Mouse (Mus musculus): Measurements from ENCODE around the gene Hirip3. TPM values are rescaled to one million over a fixed set of nuclear protein-coding genes. Genes with fewer than 3 reads are reported as not detected.

Hirip3 gene
- 10 to 100 TPM in 1 of 2 experiments, 1 to 10 TPM in 1; 5.0 to 14.0 TPM for total RNA-seq (2023)

DNA sequence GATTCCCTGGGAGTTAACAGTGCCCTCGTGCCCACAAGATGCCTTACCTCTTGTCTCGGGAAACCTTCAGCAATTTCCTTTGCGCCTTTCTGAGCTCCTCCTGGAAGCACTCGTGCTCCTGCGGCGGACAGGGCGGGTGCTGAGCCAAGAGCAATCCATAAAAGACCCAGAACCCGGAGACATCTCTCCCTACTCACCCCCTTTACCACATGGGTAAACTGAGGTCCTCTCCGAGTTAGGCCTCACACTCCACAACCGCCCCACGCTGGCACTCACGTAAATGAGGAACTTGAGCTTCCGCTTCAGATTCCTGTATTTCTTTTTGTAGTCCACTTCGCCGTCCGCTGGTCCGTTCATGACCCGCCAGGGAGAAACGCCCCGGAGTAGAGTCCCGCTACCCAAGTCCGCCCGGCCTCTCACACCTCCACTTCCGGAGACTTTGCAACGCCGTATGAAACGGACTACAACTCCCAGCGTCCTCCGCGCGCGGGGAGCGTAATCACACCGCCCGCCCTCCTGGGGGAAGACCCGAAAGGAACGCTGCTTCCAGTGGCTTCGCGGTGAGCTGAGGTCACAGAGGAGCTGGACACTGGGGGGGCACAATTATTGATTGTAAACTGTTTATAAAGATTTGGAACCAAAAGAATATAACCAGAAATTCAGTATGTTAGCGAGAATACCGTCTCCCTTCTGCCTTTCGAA, at the start of gene Hirip3:
Gene Hirip3, plus strand, starts transcription at position 544 of the 702 bp plus-strand sequence.

DNA sequence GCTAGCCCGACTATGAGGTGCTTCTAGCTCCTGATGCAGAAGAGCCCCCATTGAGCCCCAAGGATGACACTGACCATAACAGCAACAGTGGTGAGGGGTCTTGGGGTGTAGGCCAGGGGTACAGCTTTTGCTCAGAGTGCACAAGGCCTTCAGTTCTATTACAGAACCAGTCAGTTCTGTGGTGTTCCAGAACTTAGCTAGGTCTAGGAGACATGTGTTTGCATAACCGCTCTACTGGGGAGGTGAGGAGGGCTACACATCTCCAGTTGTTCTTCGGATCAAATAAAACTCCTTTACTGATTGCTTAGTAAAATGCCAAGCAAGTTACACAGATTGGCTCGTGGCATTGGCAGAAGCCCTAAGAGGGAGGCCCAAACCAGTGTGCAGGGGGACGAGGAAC, 30.2 kb upstream of the Hirip3 start, which contains the start of gene 4930451I11Rik:
Gene 4930451I11Rik, minus strand, starts transcription at position 101 of the 400 bp plus-strand sequence.

DNA sequence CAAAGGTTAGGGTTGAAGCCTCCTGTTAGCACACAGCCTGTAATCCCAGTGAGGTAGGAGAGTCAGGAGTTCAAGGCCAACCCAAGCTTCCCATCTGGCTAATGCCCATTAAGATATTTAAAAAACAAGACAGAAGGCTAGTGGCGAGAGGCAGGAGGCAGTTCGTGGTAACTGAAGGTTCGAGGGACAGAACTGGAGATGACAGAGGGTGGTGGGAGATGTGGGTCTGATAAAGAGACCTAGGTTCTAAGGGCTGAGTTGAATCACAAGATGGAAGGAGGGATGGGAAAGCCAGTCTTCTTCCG, 14.7 kb upstream of the Hirip3 start, which contains the start of gene Doc2a:
Gene Doc2a, plus strand, starts transcription at position 301 of the 305 bp plus-strand sequence.

DNA sequence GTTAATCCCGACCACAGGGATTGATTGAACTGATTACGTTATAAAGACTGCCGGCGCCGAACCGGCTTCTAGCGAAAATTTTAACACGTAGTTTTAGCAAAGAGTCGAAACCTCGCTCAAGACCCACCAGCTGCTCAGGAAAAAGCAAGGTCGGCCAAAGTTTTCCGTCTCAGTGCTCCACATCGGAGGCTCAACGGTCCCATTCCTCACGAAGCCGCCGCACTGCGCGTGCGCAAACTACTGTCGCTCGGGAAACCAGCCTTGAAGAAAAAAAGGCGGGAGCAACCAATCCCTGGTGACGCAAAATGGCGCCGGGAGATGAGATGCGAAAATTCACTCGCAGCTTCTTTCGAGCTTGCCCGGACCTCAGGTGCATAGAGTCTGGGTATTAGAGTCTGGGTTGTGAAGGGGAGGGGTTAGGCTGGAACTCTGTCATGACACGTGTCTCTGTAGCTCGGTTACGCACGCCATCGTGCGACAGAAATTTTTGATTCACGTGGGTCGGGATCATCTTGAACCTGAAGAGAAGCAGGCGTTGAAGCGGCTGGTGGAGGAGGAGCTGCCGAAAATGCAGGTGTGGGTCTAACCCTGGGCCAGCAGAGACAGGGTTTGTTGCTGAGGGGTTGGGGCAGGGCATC, 494 bp downstream of the Hirip3 start, which contains the start of gene Ino80e:
Gene Ino80e, minus strand, starts transcription at position 231 of the 638 bp plus-strand sequence.

DNA sequence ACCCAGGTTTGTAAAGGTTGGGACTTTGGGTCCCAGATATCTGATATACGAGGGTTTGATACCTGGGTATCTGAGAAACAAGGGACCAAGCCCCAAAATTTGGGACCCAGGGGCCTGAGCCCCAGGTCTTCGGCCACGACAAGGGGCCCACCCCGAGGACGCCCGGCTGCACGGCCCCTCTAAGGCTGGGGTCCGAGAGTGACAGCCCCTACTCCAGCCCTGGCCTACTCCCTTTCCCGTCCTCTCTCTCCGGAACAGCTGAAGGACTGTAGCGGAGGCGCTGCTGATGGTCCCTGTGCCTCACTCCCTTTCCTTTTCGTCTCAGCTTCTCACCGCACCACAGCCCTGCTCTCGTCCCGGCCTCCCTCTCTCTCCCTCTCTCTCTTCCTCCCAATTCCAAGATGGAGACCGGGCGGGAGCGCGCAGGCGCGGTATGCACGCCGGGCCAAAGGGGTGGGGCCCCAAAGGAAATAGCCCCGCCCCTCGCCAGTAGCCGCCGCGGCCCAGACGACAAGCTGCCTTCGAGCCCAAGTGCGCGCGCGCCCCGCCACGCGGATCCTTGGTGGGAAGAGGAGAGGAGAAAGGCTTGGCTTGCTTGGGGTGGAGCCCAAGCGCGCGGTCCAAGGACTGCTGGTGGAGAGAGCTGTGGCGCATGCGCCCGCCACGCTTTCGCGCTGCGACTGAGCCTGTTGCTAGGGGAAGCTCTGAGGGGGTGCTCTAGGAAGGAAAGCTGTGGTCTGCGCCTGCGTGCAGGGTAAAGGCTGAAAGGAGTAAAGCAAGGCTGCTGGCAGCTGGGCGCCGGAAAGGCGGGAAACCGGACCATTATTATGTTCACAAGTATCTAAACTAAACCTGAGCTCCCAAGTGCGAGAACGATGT, 22.8 kb downstream of the Hirip3 start, which contains the start of gene Taok2:
Gene Taok2, minus strand, starts transcription at position 418 of the 879 bp plus-strand sequence.

Other genes with a start within 250 kb of the Hirip3 start
- gene Nupr1, start 231.1 kb upstream of the Hirip3 start, total RNA-seq (2023): 10 to 100 TPM; 83.7 to 95.7 TPM
- gene Sgf29, start 212.7 kb upstream of the Hirip3 start, total RNA-seq (2023): 10 to 100 TPM; 31.8 to 41.5 TPM
- 1 to 10 TPM; 5.7 to 6.0 TPM for gene Sult1a1, start 185.5 kb upstream of the Hirip3 start, total RNA-seq (2023)
- gene Bola2, start 166.6 kb upstream of the Hirip3 start, total RNA-seq (2023): 100 to 1,000 TPM; 104 to 129 TPM
- gene Slx1b, start 166.2 kb upstream of the Hirip3 start, total RNA-seq (2023): 10 to 100 TPM; 12.0 to 12.3 TPM
- gene Coro1a, start 154.2 kb upstream of the Hirip3 start, total RNA-seq (2023): 1,000 to 10,000 TPM; 1,489 to 1,521 TPM
- gene Mapk3, start 102.4 kb upstream of the Hirip3 start, total RNA-seq (2023): 100 to 1,000 TPM; 148 to 156 TPM
- 10 to 100 TPM; 22.0 to 22.2 TPM for gene Gdpd3, start 95.6 kb upstream of the Hirip3 start, total RNA-seq (2023)
- gene Ypel3, start 85.0 kb upstream of the Hirip3 start, total RNA-seq (2023): 100 to 1,000 TPM; 256 to 258 TPM
- 1 to 10 TPM; 6.9 to 8.2 TPM for gene Tbx6, start 80.5 kb upstream of the Hirip3 start, total RNA-seq (2023)
- 100 to 1,000 TPM; 218 to 242 TPM for gene Ppp4c, start 69.5 kb upstream of the Hirip3 start, total RNA-seq (2023)
- gene Fam57b, start 64.3 kb upstream of the Hirip3 start, total RNA-seq (2023): not detected
- not detected for gene 4930451I11Rik, start 30.3 kb upstream of the Hirip3 start, total RNA-seq (2023)
- gene Doc2a, start 14.6 kb upstream of the Hirip3 start, total RNA-seq (2023): not detected
- gene Ino80e, start 405 bp downstream of the Hirip3 start, total RNA-seq (2023): 10 to 100 TPM; 52.2 to 66.3 TPM
- gene Taok2, start 22.7 kb downstream of the Hirip3 start, total RNA-seq (2023): 10 to 100 TPM; 71.6 to 71.9 TPM
- gene Tmem219, start 60.9 kb downstream of the Hirip3 start, total RNA-seq (2023): 10 to 100 TPM; 63.5 to 71.0 TPM
- gene Kctd13, start 66.9 kb downstream of the Hirip3 start, total RNA-seq (2023): 10 to 100 TPM; 31.5 to 32.7 TPM
- not detected for gene Asphd1, start 87.6 kb downstream of the Hirip3 start, total RNA-seq (2023)
- 1 to 10 TPM; 2.2 to 4.1 TPM for gene Sez6l2, start 88.6 kb downstream of the Hirip3 start, total RNA-seq (2023)
- gene Cdipt, start 113.9 kb downstream of the Hirip3 start, total RNA-seq (2023): 10 to 100 TPM; 84.1 to 92.1 TPM
- gene Cdiptos, start 114.1 kb downstream of the Hirip3 start, total RNA-seq (2023): 1 to 10 TPM; 3.5 to 3.7 TPM
- gene Mvp, start 152.6 kb downstream of the Hirip3 start, total RNA-seq (2023): 100 to 1,000 TPM; 116 to 123 TPM
- 1 to 10 TPM in 1 of 2 experiments, not detected in 1; 9.0 TPM for gene Pagr1b, start 154.5 kb downstream of the Hirip3 start, total RNA-seq (2023)
- gene Pagr1a, start 155.4 kb downstream of the Hirip3 start, total RNA-seq (2023): 10 to 100 TPM in 1 of 2 experiments, 1 to 10 TPM in 1; 2.2 to 14.5 TPM
- 10 to 100 TPM; 29.0 to 34.8 TPM for gene Gm42742, start 159.1 kb downstream of the Hirip3 start, total RNA-seq (2023)
- gene Prrt2, start 159.2 kb downstream of the Hirip3 start, total RNA-seq (2023): 1 to 10 TPM; 1.3 TPM
- gene Maz, start 165.1 kb downstream of the Hirip3 start, total RNA-seq (2023): 100 to 1,000 TPM; 166 to 172 TPM
- gene Kif22, start 180.5 kb downstream of the Hirip3 start, total RNA-seq (2023): 1 to 10 TPM; 1.7 to 2.3 TPM
- under 1 TPM in 1 of 2 experiments, not detected in 1; 0.85 TPM for gene Zg16, start 225.4 kb downstream of the Hirip3 start, total RNA-seq (2023)
- 10 to 100 TPM; 64.8 to 66.9 TPM for gene AI467606, start 229.4 kb downstream of the Hirip3 start, total RNA-seq (2023)